Mouse (Mus musculus) embryonic facial prominence, embryonic 15.5 days (tissue): ENCODE data around the gene Irf2bp2. TPM values are rescaled to one million over a fixed set of nuclear protein-coding genes. Genes with fewer than 3 reads are reported as not detected.
A peak's percentile ranks its signal among the peaks of the same experiment; 100 is the strongest.

ENCODE experiments used
- ATAC-seq: fragments of 200-750 bp; cut with Nextera tagmentation; 2 replicates; pipeline ENCODE4 v1.8.0; 2017; ENCODE audit warnings: low read depth, moderate TSS enrichment; ENCODE audit not compliant: insufficient number of reproducible peaks, low FRiP score, low TSS enrichment
- H3K27ac ChIP-seq: fragments of 300-500 bp; sonication (generic); replicated peaks from 2 replicates; pipeline ENCODE4 v1.5.1; 2015; ENCODE audit warnings: mild to moderate bottlenecking, inconsistent platforms
- H3K27me3 ChIP-seq: fragments of 300-500 bp; sonication (generic); 2 replicates; pipeline ENCODE4 v1.6.1; 2015; ENCODE audit warnings: inconsistent platforms
- H3K36me3 ChIP-seq: fragments of 300-500 bp; sonication (generic); 2 replicates; pipeline ENCODE4 v1.6.1; 2015; ENCODE audit warnings: mild to moderate bottlenecking, inconsistent platforms
- H3K4me1 ChIP-seq: fragments of 300-500 bp; sonication (generic); 2 replicates; pipeline ENCODE4 v1.6.1; 2015; ENCODE audit warnings: inconsistent platforms
- H3K4me2 ChIP-seq: fragments of 300-500 bp; sonication (generic); replicated peaks from 2 replicates; pipeline ENCODE4 v1.6.1; 2015; ENCODE audit warnings: mild to moderate bottlenecking, inconsistent platforms
- H3K4me3 ChIP-seq: fragments of 300-500 bp; sonication (generic); replicated peaks from 2 replicates; pipeline ENCODE4 v1.5.1; 2015; ENCODE audit warnings: mild to moderate bottlenecking, inconsistent platforms
- H3K9ac ChIP-seq: fragments of 300-500 bp; sonication (generic); 2 replicates; pipeline ENCODE4 v1.6.1; 2015; ENCODE audit warnings: inconsistent platforms
- H3K9me3 ChIP-seq: fragments of 300-500 bp; sonication (generic); replicated peaks from 2 replicates; pipeline ENCODE4 v1.6.1; 2016; ENCODE audit warnings: inconsistent platforms
- WGBS: fragments of 180-500 bp; shearing (Covaris S2); methylation state at CpG from one replicate; pipeline ENCODE4 v1.1.7; 2015; 5-methylcytosine and 5-hydroxymethylcytosine counted together
- polyA plus RNA-seq: library from polyadenylated mRNA; unstranded; fragments of >200 nt; fragmentation: Nextera tagmentation; extraction: Ambion mirVana; gene quantifications from 2 replicates; pipeline ENCODE4 v1.2.1, GENCODE M21; 2015

Irf2bp2 gene
- polyA plus RNA-seq, 1 experiment from 2014 or later = 12.5 TPM

- H3K27ac ChIP-seq = peak overlapping the region; percentile 96
- peaks cover 9% of the 10 kb centered on the region; the same call in 1 of the 2 replicates for H3K36me3 ChIP-seq
- 28% methylated on average over 9 of the region's 9 CpGs for WGBS
- H3K9me3 ChIP-seq = no peaks in the 10 kb centered on the region
- peaks cover 62% of the 10 kb centered on the region for H3K4me1 ChIP-seq
- H3K27me3 ChIP-seq = no peaks in the 10 kb centered on the region
- 0 out of 2 replicates have a peak overlapping the region, but pooled peaks have one; percentile 1 for H3K4me3 ChIP-seq
- H3K4me2 ChIP-seq = peak overlapping the region; percentile 85; the same call in 1 of the 2 replicates
- no peak for ATAC-seq
- H3K9ac ChIP-seq = no peak overlapping the region
Observed at GRCm38 (mm10) chr8:126585561-126586031, 8.2 kb downstream of the Irf2bp2 start.

- Histone ChIP-seq H3K27ac (peak overlapping the region; percentile 96), H3K4me3 (peak overlapping the region; percentile 49), H3K27me3 (no peaks in the 10 kb centered on the region), H3K9me3 (no peaks in the 10 kb centered on the region), H3K4me1 (peaks cover 62% of the 10 kb centered on the region), H3K4me2 (peak overlapping the region; percentile 85), H3K9ac (peak overlapping the region; percentile 47; the same call in 1 of the 2 replicates), H3K36me3 (peaks cover 9% of the 10 kb centered on the region; the same call in 1 of the 2 replicates)
- 18% methylated on average over 5 of the region's 5 CpGs for WGBS
- 0 out of 2 replicates have a peak, but pooled peaks have one; percentile 2 for ATAC-seq
Observed at GRCm38 (mm10) chr8:126584844-126585231, 8.9 kb downstream of the Irf2bp2 start.

GRCm38 (mm10) chr8:126583971-126584843 lies 9.6 kb downstream of the Irf2bp2 start:
- Histone ChIP-seq H3K9ac (peak overlapping the region; percentile 47), H3K9me3 (no peaks in the 10 kb centered on the region), H3K27ac (peak overlapping the region; percentile 96), H3K27me3 (no peaks in the 10 kb centered on the region), H3K4me2 (peak overlapping the region; percentile 85), H3K4me1 (peaks cover 62% of the 10 kb centered on the region), H3K4me3 (peak overlapping the region; percentile 49), H3K36me3 (peaks cover 9% of the 10 kb centered on the region; the same call in 1 of the 2 replicates)
- peak; percentile 80 for ATAC-seq
- under 1% methylated on average over 67 of the region's 68 CpGs for WGBS

GRCm38 (mm10) chr8:126583534-126583933 lies 10.3 kb downstream of the Irf2bp2 start:
- Histone ChIP-seq H3K27ac (peak overlapping the region; percentile 96), H3K4me3 (peak overlapping the region; percentile 49), H3K4me1 (peaks cover 55% of the 10 kb centered on the region), H3K9me3 (no peaks in the 10 kb centered on the region), H3K36me3 (peaks cover 9% of the 10 kb centered on the region; the same call in 1 of the 2 replicates), H3K4me2 (peak overlapping the region; percentile 85), H3K27me3 (no peaks in the 10 kb centered on the region), H3K9ac (peak overlapping the region; percentile 47; the same call in 1 of the 2 replicates)
- ATAC-seq = no peak
- 7% methylated on average over 13 of the region's 13 CpGs for WGBS

GRCm38 (mm10) chr8:126583018-126583417 lies 10.8 kb downstream of the Irf2bp2 start:
- no peak for ATAC-seq

GRCm38 (mm10) chr8:126582509-126582908 lies 11.3 kb downstream of the Irf2bp2 start:
- Histone ChIP-seq H3K4me2 (no peak overlapping the region), H3K4me3 (no peak overlapping the region), H3K4me1 (peaks cover 47% of the 10 kb centered on the region), H3K27me3 (no peaks in the 10 kb centered on the region), H3K36me3 (peaks cover 6% of the 10 kb centered on the region; the same call in 1 of the 2 replicates), H3K9me3 (no peaks in the 10 kb centered on the region), H3K9ac (no peak overlapping the region), H3K27ac (peak overlapping the region; percentile 96)
- 39% methylated on average over 6 of the region's 6 CpGs for WGBS
- ATAC-seq = no peak

More at GRCm38 (mm10) chr8:126583018-126583417, 10.8 kb downstream of the Irf2bp2 start:
- Histone ChIP-seq H3K4me3 (no peak overlapping the region), H3K9ac (no peak overlapping the region), H3K4me2 (no peak overlapping the region), H3K27me3 (no peaks in the 10 kb centered on the region), H3K27ac (peak overlapping the region; percentile 96), H3K4me1 (peaks cover 52% of the 10 kb centered on the region), H3K9me3 (no peaks in the 10 kb centered on the region), H3K36me3 (peaks cover 9% of the 10 kb centered on the region; the same call in 1 of the 2 replicates)
- 40% methylated on average over 2 of the region's 2 CpGs for WGBS

GRCm38 (mm10) chr8:126581662-126582061 lies 12.1 kb downstream of the Irf2bp2 start:
- H3K27ac ChIP-seq = no peak overlapping the region
- no peaks in the 10 kb centered on the region for H3K9me3 ChIP-seq
- H3K9ac ChIP-seq = no peak overlapping the region
- no peak for ATAC-seq
- H3K27me3 ChIP-seq = no peaks in the 10 kb centered on the region
- WGBS = 93% methylated on average over 6 of the region's 6 CpGs
- no peak overlapping the region for H3K4me3 ChIP-seq
- peaks cover 1% of the 10 kb centered on the region; the same call in 1 of the 2 replicates for H3K36me3 ChIP-seq
- H3K4me2 ChIP-seq = no peak overlapping the region
- H3K4me1 ChIP-seq = peaks cover 40% of the 10 kb centered on the region

GRCm38 (mm10) chr8:126580826-126581225 lies 13.0 kb downstream of the Irf2bp2 start:
- 92% methylated on average over 4 of the region's 4 CpGs for WGBS
- peaks cover 31% of the 10 kb centered on the region for H3K4me1 ChIP-seq
- no peak for ATAC-seq
- H3K4me2 ChIP-seq = no peak overlapping the region
- H3K27ac ChIP-seq = no peak overlapping the region
- no peak overlapping the region for H3K4me3 ChIP-seq
- no peak overlapping the region for H3K9ac ChIP-seq
- no peaks in the 10 kb centered on the region for H3K9me3 ChIP-seq
- no peaks in the 10 kb centered on the region for H3K27me3 ChIP-seq
- H3K36me3 ChIP-seq = no peaks in the 10 kb centered on the region

- H3K27ac ChIP-seq = no peak overlapping the region
- H3K9me3 ChIP-seq = no peaks in the 10 kb centered on the region
- no peak overlapping the region for H3K4me3 ChIP-seq
- no peak for ATAC-seq
- H3K4me2 ChIP-seq = no peak overlapping the region
- H3K27me3 ChIP-seq = no peaks in the 10 kb centered on the region
- no peaks in the 10 kb centered on the region for H3K36me3 ChIP-seq
- no peak overlapping the region for H3K9ac ChIP-seq
- peaks cover 27% of the 10 kb centered on the region for H3K4me1 ChIP-seq
- 96% methylated on average over 1 of the region's 1 CpGs for WGBS
Observed at GRCm38 (mm10) chr8:126580086-126580485, 13.7 kb downstream of the Irf2bp2 start.

GRCm38 (mm10) chr8:126578641-126579040 lies 15.1 kb downstream of the Irf2bp2 start:
- H3K27me3 ChIP-seq = no peaks in the 10 kb centered on the region
- H3K9ac ChIP-seq = no peak overlapping the region
- ATAC-seq = no peak
- 80% methylated on average over 3 of the region's 3 CpGs for WGBS
- no peaks in the 10 kb centered on the region for H3K9me3 ChIP-seq
- H3K36me3 ChIP-seq = no peaks in the 10 kb centered on the region
- H3K4me2 ChIP-seq = no peak overlapping the region
- H3K27ac ChIP-seq = no peak overlapping the region
- peaks cover 18% of the 10 kb centered on the region; the same call in 1 of the 2 replicates for H3K4me1 ChIP-seq
- no peak overlapping the region for H3K4me3 ChIP-seq

GRCm38 (mm10) chr8:126576919-126577318 lies 16.9 kb downstream of the Irf2bp2 start:
- no peak for ATAC-seq
- Histone ChIP-seq H3K4me3 (no peak overlapping the region), H3K9ac (no peak overlapping the region), H3K9me3 (no peaks in the 10 kb centered on the region), H3K27me3 (no peaks in the 10 kb centered on the region), H3K27ac (no peak overlapping the region), H3K4me1 (0 out of 2 replicates have a peak, but pooled peaks cover 7% of the 10 kb centered on the region), H3K36me3 (no peaks in the 10 kb centered on the region), H3K4me2 (no peak overlapping the region)
- 86% methylated on average over 8 of the region's 8 CpGs for WGBS
